Mouse (Mus musculus) heart, postnatal 0 days (tissue): Measurements from ENCODE around the gene Spag8.

Source experiments
- CTCF ChIP-seq: IDR thresholded peaks from 2 replicates; pipeline ENCODE4 v1.5.1; 2016; ENCODE audit warnings: antibody characterized with exemption, control low read depth, low read depth
- EP300 ChIP-seq: IDR thresholded peaks from 2 replicates; pipeline ENCODE4 v1.6.1; 2016; ENCODE audit warnings: antibody characterized with exemption, low read depth

DNA sequence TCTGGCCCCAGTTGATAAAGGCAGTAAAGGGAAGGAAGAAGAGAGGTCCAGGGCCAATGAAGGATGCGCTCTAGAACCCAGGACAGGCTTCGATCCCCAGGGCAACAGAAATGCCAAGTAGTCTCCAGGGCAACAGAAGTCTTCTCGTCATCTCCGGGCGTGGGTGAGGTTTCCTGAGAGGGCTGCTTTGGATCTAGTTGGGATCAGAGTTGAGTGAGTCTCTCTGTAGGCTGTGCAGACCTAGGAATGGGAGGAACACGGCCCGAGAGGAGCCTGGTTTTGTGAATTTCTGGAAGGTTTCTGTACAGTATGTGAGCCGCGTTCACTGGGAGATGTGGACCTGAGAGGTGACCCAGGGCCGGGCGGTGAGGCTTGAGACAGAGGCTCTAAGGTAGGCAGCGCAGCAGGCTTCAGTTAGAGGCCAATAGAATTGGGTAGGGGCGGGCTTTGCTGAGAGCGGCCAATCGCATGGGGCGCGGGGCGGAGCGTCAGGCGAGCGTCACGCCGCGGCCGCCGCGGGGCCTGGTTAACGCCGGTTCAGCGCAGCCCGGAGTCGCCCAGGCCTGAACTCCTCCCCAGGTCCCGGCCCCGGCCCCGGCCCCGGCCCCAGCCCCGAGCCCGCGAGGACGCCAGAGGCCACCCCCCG lies 15.5 kb upstream of the Spag8 start, which contains the start of the genes Tmem8b and Fam221b:
- TF ChIP-seq CTCF: no peak
- no peak for TF ChIP-seq EP300
